Mouse (Mus musculus) yolk sac, embryonic 10.5 days (tissue): ENCODE measurements around the gene Dnajc1.

ENCODE experiments used
- DNase-seq: peaks from one replicate; pipeline ENCODE4 v3.0.0-alpha.2; 2017; ENCODE audit warnings: low spot score

Dnajc1 gene

DNA sequence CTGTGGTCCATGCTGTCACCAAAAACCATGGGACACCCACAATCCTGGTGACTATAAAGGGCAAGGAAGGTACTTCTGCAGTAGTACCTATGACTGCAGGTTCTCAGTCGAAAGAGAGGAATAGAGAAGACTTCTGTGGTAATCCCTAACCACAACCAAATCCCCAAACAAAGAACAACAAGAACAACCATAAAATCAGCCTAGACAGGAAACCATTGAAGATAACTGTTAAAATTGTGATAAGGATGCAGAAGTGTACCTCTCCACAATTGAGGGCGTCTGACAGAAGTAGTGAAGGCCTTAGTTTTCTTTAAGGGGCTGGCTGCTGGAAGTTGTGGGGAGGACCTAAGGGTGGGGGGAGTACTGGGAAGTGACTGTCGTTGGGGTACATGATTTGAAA is 91.7 kb downstream of the Dnajc1 start:
- no peak for DNase-seq

DNA sequence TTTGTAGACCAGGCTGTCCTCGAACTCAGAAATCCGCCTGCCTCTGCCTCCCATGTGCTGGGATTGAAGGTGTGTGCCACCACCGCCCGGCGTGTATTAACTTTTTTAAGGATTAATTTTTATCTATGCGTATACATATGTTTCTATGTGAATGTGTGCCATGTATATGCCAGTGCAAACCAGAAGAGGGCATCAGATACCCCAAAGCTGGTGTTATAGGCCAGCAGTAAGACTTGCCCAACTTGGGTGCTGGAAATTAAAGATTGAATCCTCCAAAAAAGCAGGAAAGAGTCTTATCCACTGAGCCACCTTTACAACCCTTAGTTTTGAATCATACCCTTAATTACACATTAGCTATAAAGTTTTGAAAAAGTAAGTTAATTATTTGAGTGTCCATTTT is 107.5 kb downstream of the Dnajc1 start:
- DNase-seq: no peak

DNA sequence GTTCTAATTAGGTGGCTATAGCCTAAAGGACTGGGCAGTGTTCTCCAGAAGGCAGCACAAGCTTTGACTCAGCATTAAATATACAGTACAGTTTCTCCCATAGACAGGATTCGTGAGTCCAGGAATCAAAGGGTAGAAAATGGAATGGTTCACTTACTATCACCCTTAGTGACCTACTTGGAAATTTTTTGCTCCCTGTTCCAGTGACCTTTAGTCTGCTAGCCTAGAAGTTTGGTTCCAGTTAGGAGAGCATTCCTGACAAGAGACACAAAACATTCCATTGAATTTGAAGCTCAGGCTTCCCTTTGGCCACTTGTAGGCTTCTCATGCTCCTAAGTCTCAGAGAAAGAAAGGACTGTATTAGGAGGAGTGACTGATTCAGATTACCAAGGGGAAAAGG is 126.9 kb downstream of the Dnajc1 start:
- DNase-seq: no peak

DNA sequence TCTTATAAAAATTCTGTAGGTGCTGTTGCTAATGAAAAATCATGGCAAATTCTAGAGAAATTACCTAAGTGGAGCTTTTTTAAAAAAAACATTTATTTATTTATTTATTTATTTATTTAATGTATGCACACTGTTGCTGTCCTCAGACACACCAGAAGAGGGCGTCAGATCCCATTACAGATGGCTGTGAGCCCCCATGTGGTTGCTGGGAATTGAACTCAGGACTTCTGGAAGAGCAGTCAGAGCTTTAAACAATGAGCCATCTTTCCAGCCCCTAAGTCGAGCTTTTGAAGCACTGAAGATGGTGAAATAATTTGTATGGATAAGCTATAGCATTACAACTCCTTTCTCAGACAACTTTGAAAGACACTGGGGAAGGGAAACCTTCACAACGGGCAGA is 128.1 kb downstream of the Dnajc1 start:
- no peak for DNase-seq

DNA sequence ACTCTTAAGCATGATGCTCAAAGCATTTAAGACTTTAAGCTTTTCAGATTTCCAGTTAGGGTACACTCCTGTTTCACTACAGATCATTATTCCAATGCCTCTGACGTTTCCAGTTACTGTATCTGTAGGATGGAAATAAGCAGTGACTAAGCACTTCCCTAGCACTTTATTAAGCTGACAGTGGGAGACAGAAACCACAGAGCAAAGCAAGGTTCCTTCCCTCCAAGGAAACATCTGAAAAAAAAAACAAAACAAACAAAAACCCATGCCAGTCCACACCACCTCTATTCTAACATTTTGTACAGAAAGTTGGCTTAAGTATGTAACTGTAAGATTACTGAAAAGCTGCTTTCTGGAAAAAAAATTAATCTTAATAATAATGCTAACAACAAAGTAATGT is 130.3 kb downstream of the Dnajc1 start:
- no peak for DNase-seq

DNA sequence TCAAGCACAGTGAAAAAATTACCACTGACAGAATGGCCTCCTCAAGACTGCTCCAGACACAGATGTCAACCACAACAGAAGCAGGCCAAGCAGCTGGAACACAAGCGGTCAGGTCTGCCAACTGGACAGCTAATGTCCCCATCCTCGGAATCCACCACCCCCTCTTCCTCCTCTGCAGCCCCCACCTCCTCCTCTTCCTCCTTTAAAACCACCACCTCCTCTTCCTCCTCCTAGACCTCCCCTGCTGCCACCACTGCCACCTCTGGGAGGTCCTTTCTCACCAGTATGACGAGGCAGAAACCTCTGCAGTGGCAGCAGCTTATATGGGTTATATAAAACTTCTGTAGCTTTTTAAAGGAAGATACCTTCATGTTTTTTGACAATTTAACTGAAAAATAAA is 143.4 kb downstream of the Dnajc1 start:
- DNase-seq: no peak

DNA sequence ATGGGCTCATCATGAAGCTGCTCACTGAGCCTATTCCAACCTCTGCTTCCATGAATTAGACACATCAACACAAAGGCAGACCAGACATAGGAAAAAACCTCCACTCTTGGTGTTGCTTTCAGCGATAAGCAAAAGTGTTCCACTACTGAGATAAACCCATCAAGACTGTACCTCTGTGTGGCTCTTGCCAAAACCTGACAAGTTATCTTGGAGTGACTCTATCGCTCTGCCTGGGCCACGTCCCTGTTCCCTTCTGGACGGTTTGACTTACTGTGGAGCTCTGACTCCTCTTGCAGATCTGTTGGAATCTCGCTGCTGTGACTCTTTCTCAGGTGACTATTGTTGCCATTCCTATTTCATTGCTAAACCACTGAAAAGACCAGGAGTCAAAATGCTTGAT is 157.1 kb downstream of the Dnajc1 start:
- no peak for DNase-seq

DNA sequence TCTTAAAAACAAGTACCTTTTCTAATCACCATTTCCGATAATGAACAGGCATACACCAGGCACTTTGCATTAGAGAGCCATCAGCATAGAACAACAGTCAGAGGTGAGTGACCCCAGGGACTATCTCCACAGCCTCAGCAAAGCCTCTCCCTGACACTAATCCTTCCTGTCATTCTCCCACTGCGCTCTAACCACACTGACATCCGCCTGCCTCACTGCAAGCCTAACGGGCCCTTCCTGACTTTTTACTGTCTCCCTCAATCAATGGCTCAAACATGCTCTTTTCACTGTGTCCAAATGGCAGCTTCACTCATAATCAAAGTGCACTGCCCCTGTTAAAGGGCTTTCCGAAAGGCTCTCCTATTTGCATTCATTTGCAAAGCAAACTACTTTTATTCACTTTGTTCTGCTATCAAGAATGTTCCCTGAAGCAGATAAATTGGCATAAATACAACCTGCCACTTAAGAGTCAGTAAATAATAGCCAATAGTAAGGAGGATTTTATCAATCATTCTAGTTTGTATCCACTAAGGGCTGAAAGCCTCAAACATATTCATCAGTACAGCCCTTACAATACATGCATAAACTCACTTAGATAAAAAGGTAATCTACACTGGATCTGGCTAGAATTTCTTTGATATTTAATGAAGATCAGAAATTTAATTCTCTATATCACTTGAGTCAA is 159.6 kb downstream of the Dnajc1 start:
- no peak for DNase-seq

DNA sequence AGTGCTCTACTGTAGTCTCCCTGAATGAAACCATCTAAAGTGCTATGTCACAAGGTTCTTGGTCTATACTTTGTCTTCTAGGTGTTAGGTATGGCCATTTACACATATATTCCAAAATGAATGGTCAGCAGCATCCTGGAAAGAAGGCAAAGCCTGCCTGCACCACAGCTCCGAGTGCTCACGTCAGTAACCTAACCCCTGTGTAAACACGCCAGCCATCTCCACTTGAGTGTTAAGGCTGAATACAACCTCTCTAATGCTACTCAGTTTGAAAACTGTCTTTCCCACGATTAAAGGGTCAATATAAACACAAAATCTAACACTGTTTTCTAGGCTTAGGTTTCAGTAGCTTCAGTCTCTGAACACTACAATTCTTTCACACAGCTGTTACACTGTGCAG is 161.5 kb downstream of the Dnajc1 start:
- no peak for DNase-seq

DNA sequence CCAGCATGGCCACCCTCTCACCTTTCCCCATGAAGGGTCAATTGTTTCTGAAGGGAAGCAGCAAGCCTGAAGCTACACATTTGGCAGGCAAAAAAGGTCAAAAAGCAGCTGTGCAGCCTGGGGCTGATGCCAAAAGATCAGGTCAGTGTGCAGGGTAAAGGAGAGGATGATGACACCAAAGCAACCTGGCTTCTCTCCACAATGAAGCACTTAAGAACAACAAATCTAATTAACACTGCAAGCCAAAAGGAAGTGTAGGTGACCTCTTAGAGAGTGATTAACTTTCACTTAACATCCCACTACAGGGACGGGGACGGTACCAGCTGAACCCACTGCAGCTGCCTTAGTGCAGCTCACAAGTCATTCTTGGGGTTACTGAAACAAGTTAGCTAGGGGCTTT is 163.4 kb downstream of the Dnajc1 start:
- no peak for DNase-seq

DNA sequence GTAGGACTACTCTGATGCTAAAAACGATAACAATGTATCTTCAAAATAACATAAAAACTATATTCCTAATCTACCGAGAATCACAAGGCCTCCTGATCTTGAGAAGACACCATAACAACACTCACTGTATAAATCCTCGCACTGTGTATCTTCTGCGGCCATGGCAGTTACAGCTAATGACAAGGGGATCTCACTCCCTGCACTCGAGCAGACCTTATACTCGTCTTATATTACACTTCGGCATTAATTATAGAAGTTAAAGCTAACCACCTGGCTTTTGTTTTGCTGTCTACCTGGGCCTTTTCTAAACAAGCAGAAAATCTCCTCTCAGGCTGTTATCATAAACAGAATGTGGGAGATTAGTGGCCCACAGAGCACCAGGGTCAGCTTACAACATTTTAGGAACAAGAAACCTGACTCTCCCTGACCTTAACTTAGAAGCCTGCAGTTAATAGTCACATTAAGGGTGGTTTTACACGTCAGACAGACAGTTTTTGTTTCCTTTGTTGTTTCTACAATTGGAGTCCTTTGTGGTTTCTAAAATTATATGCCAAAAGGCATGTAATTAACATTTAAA is 164.1 kb downstream of the Dnajc1 start:
- DNase-seq: no peak

DNA sequence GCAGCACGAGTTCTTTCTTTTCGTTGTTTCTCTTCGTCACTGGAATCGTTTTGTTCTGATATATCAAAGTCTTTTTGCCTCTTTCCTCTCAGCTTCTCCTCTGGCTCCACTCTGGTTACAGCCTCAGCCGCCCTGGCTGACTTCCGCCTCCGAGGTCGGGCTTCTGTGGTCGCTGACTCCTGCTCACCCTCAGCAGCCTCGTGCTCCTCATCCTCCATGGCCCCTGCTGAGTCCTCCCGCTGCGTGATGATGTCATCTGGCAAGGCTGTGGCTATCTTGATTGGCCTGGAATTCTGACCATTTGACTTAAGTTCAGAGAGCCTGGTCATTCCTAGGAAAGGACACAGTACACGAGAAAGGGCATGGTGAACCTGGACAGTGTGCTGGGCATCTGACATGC is 173.1 kb downstream of the Dnajc1 start:
- DNase-seq: no peak

DNA sequence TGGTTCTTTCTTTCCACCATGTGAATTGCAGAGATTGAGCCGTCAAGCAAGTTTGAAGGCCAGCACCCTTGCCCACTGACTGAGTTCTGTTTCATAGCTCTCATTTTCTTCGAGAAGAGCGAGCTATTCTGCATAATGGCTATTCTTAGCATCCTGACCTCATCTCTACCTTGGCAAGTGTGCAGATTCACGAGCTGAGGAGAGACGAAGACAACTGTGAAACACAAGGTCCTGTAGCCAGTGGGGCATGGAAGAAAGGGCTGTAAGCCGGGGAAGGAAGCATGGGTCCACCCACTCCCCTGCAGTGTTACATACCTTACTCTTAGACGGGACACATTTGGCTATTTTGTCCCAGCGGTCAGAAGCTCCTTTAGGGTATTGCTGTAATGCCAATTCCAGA is 173.5 kb downstream of the Dnajc1 start:
- DNase-seq: no peak

DNA sequence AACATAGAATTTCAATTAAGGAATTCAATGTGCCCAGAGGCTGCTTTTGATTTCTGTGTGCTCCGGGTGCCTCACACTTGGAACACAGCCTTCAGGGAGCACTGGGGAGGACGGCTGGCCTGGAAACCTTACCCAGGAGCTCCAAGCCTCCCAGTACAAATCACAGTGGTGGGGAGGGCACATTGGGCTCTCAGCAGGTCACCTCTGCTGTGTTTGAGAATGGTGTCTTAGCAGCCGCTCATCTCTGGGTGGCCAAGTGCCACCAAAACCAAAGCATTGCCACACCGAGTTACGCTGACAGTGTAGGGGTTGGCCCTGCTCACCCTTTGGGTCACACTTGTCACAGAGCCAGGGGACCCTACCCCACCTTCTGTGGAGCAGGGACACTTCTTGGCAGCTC is 174.1 kb downstream of the Dnajc1 start:
- no peak for DNase-seq

DNA sequence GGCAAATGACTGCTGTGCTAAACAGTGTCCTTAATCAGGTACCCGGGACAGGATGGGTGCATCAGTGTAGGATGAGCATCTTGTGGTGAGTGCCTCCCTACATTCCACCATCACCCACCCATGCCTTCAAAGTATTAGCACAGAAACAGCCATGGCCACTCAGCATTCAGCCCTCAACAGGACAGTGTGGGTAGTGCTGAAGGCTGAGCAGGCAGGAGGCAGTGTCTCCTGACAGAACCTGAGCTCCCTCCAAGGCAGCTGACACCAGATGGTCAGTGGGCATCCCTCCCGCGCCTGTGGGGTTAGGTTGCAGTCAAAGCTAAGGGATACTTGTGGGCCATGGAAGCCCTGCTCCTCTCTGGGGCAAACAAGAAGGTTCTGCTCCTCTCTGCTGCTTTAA is 174.8 kb downstream of the Dnajc1 start:
- no peak for DNase-seq

DNA sequence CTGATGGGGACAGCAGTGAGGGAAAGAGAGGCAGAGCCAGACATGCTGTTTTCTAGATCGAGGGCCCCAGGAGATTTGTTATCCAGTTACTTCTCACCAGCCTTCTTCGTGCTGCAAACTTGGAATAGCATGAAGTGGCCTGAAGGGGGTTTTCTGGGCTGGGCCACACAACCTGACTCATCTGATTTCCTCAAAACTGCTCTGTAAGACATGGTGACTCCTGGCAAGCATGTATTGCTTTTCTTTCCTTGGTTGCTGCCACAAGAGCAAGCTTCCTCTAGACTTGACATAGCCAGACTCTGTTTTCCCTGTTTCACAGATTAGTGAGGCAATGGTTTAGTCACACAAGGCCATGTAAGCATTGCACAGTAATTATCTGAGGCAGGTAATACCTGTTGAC is 178.6 kb downstream of the Dnajc1 start:
- DNase-seq: no peak

DNA sequence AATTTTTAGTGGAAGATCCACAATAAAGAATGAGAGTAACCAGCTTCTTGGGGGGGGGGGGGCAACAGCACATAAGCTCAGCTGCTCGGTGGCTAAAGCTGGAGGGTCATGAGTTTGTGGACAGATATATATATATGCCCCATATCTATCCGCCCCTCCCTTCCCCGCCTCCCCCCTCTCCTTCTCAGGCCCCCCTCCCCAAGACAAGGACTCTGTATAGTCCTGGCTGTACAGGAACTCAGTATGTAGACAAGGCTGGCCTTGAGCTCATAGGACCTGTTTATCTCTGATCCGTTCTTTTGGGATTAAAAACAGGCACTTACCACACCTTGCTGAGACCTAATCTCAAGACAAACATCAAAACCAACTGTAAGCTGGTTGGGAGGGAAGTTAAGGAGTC is 182.7 kb downstream of the Dnajc1 start:
- DNase-seq: no peak

DNA sequence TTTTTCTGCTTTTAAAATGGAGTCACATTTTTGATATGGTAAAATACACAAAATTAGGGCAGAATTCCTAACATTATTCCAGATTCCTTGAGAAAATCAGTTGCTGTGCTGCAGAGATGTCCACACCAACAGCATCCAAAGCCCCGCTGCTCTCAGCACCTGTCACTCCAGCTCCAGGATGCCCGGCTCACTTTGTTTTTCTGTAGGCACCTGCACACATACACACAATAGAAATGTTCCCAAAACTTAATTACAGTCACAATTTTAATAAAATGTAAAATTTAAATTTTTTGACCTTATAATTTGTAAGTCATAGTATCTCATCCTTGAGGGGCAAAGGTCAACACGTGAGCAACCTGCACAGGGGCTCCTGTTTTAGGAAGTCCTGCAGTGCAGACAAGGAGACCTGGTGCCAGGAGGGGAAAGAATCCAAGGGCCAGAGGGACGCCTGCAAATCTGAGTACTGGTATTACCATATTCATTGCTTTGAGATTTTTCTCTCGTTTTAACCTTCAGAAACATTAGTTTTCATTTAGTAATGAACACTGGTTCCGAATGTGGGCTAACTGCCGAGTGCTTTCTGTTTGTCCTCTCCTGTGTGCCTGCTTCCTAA is 183.3 kb downstream of the Dnajc1 start:
- no peak for DNase-seq

DNA sequence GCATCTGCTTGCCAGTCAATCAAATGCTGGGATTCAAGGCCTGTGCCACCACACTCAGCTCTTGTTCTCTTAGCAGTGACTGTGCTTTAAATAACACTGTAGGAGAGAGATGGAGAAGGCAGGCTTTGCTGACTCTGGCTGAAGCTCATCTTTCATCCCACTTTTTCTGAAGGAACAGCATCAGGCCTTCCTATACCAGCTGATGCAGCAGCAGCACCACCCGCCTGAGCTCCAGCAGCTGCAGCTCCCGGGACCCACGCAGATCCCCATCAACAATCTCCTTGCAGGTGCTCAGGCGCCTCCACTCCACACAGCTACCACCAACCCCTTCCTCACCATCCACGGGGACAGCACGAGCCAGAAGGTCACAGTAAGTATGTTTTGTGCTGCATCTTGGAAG is 184.1 kb downstream of the Dnajc1 start:
- DNase-seq: no peak

DNA sequence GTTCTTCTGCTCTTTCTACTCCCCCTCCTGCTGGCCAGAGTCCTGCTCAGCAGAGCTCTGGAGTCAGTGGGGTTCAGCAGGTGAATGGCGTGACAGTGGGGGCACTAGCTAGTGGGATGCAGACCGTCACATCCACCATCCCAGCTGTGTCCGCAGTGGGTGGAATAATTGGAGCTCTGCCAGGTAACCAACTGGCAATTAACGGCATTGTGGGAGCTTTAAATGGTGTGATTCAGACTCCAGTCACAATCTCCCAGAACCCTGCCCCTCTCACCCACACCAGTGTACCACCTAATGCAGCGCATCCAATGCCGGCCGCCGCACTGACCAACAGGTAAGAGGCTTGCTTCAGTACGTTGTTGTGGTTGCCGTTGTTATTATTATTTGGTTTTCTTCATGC is 185.8 kb downstream of the Dnajc1 start:
- DNase-seq: no peak

DNA sequence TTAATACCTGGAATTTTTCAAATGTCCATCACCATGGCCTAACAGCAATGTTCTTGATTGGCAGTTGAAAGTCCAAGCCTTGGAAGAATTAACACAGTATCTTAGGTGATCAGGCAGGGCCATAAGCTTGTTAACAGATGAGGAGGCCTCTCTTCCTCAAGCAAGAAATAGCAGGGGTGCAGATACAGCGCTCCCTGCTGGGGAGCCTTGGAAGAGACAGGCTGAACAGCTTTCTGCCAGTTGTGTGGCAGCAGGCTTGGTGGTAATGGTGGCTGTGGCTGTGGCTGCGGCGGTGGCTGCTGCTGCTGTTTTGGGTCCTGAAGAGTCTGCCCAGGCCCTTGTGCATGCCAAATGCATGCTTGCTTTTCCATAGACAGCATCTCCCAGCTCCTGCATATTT is 187.5 kb downstream of the Dnajc1 start:
- peak; percentile 43 for DNase-seq

DNA sequence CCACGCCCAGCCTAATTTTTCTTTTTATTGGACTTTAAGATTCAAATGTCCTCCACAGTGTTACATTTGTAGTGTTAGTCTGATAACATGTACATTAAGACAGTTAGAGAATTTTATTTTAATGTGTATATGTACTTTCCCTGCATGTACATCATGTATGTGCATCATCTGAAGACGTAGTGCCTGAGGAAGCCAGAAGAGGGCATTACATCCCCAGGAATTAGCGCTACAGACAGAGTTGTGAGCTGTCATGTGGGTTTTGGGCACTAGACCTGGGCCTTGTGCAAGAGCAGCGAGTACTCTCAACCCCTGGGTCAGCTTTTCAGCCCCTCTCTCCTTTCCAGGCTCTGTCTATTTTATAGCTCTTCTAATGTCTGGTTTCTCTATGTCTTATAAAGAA is 189.7 kb downstream of the Dnajc1 start:
- DNase-seq: no peak

DNA sequence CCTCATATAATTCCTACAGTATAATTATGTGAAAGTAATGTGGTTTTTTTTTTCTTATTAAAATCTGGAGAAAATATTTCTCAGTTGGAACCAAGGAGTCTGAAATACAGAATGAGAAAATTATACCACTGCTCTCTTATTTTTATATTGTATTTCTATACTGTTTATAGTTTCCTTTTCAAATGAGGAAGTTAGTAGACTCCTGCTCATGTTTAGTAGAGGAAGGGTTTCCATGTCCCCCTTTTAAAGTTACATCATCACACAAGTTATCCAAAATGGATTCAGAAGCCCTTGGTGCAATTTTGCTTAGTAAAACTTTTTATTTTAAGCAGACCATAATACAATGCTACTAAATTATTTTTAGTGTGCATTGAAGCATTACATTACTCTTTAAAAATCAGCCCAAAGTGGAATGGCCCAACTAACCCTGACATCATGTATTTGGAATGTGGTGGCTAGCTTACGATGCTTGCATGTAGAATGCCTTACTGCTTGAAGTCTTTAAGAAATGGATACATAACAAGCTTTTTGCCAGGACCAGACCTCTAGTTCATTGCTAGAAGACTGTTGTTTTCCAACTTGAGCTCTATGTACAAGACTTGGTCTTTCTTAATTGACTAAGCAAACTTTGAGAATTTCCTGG is 190.7 kb downstream of the Dnajc1 start:
- DNase-seq: no peak
